Mouse (Mus musculus) cerebellum, adult (tissue): ENCODE data around the gene Esp15.
"Not testable (repeated sequence)": the region's sequence is repeated elsewhere in the genome, so short reads cannot be mapped to it uniquely, and the experiment has no call there.

Experiments used
- ATAC-seq: cut with Nextera tagmentation; 2 replicates; pipeline ENCODE4 v1.9.2; 2017; ENCODE audit warnings: mild to moderate bottlenecking, moderate library complexity, mixed read lengths; ENCODE audit not compliant: insufficient number of reproducible peaks, low FRiP score, low TSS enrichment

The Esp15 gene

DNA sequence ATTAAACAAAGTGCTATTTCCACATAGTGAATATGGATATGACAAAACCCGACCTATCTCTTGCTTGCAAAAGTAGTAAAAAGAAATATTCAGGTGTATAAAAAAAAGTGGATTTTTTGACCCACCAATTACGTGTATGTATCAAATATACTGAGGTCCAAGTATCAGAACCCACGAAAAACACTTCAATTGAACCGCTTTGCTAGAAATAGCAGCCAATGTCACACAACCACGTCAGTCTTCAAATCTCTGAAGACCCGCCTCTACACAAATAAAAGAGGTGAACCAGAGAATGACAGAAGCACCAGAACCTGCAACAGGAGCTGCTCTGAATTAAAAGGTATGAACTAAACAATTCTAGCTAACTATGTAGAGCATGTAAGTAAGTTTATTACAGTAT lies at the start of gene Esp15:
TSS of gene Esp15 (plus strand) at position 301 of the 400 bp plus-strand sequence.
- not testable (repeated sequence) for ATAC-seq

DNA sequence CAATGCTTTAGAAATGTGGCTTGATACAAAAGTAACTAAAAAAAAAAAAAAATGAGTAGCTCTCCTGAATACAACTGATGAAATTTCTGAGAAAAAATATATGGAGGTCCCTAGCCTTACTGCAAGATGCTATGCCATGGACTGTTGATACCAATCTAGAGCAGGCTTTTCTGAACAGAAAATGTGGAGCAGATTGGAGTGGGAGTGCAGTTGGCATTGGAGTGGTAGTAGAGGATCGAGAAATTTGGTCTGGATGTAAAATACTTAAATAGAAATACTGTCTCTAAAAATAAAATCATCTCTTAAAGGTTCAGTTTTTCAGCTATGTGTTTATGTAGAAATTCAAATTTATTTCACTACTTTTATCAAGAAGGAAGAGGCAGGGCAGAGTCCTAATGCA lies 49.2 kb upstream of the Esp15 start:
- ATAC-seq, result no peak
